Mouse (Mus musculus): ENCODE data around the gene Spocd1. TPM values are rescaled to one million over a fixed set of nuclear protein-coding genes. Genes with fewer than 3 reads are reported as not detected.

Gene Spocd1
- under 1 TPM; 0.24 TPM for total RNA-seq (2023)

DNA sequence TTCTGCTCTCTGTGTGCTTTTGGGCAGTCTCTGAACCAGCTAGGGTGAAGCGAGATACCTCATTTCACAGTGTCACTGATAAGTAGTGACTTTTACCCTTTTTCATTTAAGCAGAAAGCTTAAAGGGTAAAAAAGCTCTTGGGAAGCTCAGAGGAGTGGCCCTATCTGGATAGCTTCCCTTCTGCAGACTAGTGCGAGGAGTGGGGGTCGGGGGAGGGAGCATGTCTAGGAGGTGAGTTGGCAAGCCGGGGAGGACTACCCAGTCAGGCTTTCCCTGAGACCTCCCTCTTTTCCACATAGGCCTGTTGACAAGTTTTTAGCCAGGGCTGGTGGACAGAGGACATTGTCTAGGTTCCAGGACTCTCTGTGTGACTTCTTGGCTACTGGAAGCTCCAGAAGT is at the start of gene Spocd1:
Spocd1 (plus strand) TSS at position 301 of the 400 bp plus-strand sequence.

DNA sequence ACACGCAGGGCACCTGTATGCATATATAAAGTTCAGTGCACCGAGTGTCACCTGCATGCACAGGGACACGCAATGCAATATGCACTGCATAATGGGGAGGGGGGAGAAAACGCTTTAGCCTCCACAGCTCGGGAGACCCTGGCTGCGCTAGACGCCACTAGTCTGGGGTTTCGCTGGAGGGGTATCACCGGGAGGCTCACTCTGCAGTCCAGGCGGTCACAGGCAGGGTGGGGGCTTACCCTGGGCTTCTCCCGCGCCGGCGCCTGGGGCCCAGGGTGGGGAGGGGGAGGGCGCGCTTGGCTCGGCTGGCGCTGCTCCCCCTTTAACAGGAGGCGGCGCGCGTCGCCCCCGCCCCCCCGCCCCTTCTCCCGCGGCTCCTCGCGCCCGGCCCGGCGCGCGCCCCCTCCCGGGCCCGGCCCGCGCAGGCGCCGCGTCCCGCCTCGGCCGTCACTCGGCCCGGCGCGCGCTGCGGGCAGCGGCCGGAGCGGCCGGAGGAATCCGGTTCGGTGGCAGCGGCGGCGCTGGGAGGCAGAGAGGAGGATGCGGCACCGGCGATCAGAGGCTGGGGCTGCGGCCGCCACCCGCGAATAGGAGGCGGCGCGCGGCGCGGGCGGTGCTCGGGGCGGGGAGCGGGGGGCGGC is 55.5 kb downstream of the Spocd1 start, which contains the start of gene Adgrb2:
Adgrb2 (plus strand) TSS at position 450 of the 641 bp plus-strand sequence.

Other genes with a start within 250 kb of the Spocd1 start
- 10 to 100 TPM in 1 of 2 experiments, 1 to 10 TPM in 1; 7.9 to 11.2 TPM for gene Tmem39b, start 232.4 kb upstream of the Spocd1 start, total RNA-seq (2023)
- gene Khdrbs1, start 186.9 kb upstream of the Spocd1 start, total RNA-seq (2023), result 10 to 100 TPM; 67.3 to 81.5 TPM
- gene Ptp4a2, start 118.0 kb upstream of the Spocd1 start, total RNA-seq (2023), result 100 to 1,000 TPM; 147 to 187 TPM
- not detected for gene Adgrb2, start 55.6 kb downstream of the Spocd1 start, total RNA-seq (2023)
- gene Col16a1, start 118.6 kb downstream of the Spocd1 start, total RNA-seq (2023), result under 1 TPM in 1 of 2 experiments, not detected in 1; 0.09 TPM
- gene Pef1, start 173.3 kb downstream of the Spocd1 start, total RNA-seq (2023), result 10 to 100 TPM; 60.1 to 65.8 TPM
- under 1 TPM in 1 of 2 experiments, not detected in 1; 0.29 TPM for gene Hcrtr1, start 210.1 kb downstream of the Spocd1 start, total RNA-seq (2023)
- gene Tinagl1, start 245.9 kb downstream of the Spocd1 start, total RNA-seq (2023), result 10 to 100 TPM; 66.2 to 75.3 TPM

Measured in neutrophil, adult 59 days (primary cell).